Mouse (Mus musculus) monocyte, adult 5-6 weeks (primary cell): Measurements from ENCODE around the gene Vamp2. TPM values are rescaled to one million over a fixed set of nuclear protein-coding genes. Genes with fewer than 3 reads are reported as not detected.

Experiments used
- ATAC-seq: fragments of 153-309, 156-312 bp; replicated peaks from 2 replicates; pipeline ENCODE4 v1.8.0; 2017; ENCODE audit warnings: mild to moderate bottlenecking; ENCODE audit not compliant: low TSS enrichment, insufficient number of reproducible peaks, severe bottlenecking, poor library complexity, low FRiP score
- total RNA-seq: library from RNA; stranded (forward); fragments of 200-1000, 200-491, 200-594 nt; gene quantifications from 3 replicates; pipeline ENCODE4 v1.2.3, GENCODE M21; 2017

The Vamp2 gene
- total RNA-seq, 1 experiment from 2014 or later = 23.6 TPM

DNA sequence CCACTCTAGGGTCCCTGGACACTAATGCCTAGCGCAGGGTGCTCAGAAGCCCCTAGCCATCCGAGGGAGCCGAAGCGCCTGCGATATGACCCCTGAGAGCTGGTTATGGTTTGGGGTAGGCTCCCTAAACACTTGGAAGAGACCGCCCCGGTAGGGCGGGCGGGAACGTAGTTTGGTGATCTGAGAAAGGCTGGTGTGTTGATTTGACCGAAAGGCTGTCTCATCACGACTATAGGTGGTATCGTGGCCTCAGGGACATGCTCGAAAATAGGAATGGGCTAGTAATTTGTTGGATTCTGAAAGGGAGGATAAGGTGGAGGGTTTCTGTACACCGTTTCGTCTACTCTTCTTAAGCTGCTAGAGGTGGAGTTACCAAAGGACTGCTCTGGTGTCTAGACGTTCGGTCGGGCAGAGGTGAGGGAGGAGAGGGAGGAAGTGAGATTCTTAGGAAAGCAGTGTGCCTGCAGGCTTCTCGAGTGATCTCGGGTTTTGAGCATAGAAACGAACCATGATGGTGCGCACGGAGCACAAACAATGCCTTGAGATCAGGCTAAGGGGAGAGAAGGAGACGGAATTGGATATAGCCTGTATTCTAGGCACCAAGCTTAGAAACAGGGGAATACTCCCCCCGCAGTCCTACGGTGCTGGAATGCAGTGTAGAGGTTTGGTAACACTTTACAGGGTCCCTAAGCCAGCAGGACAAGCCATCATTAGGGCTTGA is 7.4 kb downstream of the Vamp2 start:
- ATAC-seq = no peak

DNA sequence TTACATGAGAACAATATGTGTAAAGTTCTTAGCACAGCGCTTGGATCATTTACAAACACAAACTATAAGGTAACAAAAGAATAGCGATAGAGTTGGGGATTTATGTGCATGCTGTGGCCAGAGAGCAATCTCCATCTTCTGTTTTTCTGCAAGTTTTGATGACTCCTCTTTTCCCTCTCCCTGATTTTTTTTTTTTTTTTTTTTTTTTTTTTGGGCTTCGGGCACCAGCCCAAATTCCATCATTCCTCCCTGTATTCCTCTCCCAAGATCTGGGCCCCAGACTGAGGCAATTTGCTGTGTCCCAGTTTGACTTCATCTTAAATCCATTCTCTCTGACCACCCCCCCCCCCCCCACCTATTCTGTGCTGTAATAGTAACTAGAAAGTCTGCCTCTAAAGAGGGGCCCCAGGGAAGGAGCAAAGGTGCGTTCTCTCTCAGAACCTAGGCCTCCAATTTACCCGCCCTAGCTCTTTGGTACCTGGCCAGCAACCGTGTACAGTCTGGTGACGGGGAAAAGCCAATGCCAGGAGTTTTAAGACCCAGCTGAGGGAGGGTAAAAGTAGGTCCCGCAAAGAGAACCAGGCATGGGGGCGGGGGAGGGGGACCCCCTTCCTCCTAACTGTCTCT is 8.2 kb downstream of the Vamp2 start:
- no peak for ATAC-seq

DNA sequence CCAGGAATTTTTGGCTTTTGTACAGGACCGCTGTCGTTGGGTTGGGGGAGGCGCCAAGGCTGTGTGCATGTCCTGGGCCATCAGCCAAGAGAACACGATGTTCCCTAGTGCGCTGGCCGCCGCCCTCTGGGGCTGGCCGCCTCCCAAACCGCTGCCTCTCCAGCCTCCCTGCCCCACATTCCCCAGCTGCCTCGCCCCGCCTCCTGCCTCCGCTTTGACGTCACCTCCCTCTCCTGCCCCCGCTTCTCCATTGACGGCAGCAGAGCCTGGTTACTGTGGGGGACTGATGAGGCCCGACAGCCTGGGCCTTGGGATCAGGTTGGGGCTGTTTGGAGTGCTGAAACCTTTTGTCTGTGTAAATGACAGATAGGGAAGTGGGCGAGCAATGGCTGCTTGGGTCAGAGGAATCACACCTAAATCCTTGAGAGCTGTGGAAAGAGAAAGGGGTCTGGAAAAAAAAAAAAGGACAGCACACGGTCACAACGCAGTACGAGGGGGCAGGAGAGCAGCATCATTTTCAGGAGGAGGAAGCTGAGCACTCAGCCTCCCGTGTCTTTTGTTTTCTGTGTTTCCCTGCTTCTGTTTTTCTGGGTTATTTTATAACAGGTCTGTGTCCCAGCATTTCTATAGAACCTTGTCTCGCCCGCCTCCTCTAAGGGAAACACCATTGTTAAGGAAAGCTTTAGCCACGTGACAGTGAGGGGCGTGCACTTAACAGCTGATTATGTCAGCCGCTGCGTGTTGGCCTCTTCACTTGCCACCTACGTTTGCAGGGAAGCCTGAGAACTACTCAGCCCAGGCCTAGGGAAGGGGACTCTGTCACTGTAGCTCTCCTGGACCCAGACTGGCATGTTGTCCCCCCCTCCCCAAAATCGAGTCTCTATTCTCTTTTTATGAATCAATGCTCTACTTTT is 9.0 kb downstream of the Vamp2 start:
- ATAC-seq = peak; percentile 19

DNA sequence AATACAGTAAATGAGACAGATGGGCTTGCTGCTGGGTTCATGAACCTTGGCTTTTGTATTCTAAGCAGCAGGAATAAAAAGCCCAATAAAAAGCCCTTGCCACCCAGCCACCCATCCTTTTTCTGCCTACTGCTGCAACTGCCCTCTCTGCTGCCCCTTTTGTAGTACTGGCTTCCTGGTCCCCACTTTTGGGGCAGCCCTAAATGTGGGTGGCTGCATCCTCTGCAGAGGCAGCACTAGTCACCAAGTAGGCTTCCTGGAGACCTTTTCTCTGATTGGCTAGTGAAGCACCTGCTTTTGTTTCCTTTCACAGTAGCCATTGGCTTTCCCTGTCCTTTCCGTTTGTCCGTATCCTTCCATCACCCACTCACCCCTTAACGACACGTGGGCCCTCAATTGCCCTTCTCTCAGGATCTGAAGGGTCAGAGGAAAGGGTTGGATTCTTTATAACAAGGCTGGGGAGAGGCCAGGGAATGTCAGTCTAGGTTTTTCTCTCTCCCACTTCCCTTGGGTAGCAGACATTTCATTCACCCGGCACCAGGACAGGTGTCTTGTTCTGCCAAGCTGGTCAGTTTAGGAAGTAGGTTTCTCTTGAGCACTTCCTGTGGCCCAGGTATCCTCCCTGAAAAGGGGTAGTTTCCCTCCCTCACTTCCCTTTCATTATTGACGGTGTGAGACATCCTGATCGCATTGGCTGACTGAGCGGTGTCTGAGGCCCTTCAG is 9.9 kb downstream of the Vamp2 start:
- ATAC-seq = no peak

DNA sequence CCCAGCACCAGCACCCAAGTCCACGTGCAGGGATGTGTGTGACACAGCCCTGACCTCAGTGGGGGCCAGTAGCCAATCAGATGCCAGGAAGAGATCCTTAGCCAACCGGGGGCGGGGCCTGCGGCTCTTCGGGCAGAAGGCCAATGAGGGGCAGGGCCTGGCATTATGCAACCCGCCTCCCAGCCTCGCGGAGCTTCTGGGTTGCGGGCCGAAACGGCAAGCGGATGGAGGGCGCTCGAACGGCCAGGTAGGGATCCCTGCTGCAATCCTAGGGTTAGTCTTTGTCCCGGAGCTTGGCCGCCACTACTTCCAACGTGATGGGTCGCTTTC is 10.4 kb downstream of the Vamp2 start:
- ATAC-seq = peak; percentile 47

DNA sequence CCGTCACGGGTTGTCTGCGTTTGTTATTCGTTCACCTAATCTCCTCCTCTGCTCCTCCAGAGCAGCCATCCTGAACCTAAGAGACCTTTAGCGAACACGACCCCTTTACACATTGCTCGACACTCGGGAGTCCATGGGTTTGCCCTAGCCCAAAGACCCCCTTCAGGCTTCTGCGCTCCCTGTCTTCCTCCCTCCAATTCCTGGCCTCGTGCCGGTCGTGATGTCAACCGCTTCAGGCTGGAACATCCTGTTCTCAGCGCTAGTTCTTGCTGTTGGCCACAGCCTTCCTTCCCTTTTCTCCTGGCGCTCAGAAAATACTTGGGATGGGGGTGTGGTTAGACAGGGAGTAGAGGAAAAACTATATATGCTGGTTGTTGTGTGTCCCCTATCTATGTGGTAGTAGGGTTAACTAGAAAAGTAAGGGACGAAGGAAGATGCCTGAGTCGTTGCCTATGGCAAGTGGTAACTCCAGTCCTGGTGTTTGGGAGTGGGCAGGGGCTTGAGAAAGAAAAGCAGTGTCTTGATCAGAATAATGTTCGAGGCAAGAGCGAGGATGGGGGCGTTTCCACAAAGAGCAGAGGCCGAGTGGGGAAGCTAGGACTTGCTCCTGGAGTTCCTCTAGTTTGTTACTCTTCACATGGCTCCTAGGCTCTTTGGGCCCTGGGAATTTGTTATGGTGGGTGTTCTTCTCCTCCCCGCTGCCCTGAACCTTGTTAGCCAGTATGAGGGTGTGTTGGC is 11.1 kb downstream of the Vamp2 start:
- no peak for ATAC-seq

DNA sequence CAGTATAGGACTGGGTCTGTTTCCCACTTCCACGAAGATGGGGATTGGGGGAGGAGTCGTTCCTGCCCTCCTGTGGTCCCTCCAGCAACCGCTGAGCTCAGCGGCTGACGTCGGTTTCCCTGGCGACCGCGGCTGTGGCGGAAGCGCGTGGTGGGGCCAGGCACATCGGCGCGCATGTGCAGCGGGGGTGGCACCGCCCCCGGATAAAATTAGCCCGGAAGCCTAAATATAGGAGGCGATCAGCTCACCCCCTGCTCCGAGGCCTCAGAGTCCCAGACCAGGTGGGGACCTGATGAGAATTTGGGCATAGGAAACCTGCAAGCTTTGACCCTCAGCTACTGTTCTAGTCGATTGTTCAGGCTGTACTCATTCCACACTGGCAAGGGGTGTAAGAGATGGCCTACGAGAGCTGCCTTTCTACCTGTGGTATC is 11.6 kb downstream of the Vamp2 start:
- ATAC-seq = peak; percentile 19

DNA sequence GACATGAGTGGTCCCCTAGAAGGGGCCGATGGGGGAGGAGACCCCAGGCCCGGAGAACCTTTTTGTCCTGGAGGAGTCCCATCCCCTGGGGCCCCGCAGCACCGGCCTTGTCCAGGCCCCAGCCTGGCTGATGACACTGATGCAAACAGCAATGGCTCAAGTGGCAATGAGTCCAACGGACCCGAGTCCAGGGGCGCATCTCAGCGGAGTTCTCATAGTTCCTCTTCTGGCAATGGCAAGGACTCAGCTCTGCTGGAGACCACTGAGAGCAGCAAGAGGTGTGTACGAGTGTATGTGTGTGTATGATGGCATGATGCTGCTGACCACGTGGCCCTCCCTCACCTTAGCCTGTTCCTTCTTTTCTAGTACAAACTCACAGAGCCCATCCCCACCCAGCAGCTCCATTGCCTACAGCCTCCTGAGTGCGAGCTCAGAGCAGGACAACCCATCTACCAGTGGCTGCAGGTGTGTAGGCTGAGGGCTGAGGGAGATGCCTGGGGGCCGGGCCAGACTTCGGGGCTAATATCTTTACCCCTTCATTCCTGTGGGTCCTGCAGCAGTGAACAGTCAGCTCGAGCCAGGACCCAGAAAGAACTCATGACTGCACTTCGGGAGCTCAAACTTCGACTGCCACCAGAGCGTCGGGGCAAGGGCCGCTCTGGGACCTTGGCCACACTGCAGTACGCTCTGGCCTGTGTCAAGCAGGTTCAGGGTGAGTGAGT is 12.5 kb downstream of the Vamp2 start:
- no peak for ATAC-seq

DNA sequence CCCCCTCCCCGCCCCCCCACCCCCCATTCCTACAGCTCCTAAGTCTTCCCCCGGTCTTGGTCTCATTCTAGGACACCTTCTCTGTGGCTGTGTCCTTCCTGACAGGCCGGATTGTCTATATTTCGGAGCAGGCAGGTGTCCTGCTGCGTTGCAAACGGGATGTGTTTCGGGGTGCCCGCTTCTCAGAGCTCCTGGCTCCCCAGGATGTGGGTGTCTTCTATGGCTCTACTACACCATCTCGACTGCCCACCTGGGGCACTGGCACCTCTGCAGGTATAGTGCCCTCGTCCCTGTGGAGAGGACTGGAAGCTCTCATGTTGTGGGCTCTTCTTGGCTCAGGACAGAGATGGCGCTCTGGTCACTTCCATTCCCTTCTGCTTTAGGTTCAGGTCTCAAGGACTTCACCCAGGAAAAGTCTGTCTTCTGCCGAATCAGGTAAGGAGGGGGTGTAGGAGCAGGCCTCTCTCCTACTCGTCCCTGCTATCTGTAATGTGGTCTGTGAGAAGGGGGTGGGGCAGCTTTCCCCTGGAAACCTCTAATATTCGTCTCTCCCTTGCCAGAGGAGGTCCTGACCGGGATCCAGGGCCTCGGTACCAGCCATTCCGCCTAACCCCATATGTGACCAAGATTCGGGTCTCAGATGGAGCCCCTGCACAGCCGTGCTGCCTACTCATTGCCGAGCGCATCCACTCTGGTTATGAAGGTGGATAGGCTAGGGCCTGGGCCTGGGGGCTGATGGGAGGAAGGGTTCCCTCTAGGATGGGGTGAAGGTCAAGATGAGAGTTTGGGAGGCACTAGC is 13.5 kb downstream of the Vamp2 start:
- no peak for ATAC-seq

DNA sequence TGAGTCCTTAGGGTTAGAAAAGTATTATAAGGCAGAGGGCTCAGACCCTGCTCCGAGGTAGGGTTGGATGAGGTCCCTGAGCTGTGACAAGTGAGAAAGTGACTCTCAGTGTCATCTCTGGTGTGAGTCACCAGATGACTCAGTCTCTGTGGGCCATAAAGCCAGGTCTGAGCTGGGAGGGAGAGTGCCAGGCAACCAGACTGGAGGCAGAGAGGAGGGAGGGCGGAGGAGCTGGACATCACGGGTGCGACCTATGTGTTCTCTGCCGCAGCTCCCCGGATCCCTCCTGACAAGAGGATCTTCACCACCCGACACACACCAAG is 14.1 kb downstream of the Vamp2 start:
- no peak for ATAC-seq

DNA sequence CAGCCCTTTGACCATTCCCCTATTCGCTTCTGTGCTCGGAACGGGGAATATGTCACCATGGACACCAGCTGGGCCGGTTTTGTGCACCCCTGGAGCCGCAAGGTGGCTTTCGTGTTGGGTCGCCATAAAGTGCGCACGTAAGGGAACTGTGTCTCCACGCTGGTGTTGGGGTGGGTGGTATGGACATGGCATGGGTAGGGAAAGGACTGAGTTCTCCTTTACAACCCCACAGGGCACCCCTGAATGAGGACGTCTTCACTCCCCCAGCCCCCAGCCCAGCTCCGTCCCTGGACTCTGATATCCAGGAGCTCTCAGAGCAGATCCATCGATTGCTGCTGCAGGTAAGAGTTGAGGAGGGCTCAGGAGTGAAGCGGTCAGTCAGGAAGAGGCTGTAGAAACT is 14.8 kb downstream of the Vamp2 start:
- ATAC-seq = no peak

DNA sequence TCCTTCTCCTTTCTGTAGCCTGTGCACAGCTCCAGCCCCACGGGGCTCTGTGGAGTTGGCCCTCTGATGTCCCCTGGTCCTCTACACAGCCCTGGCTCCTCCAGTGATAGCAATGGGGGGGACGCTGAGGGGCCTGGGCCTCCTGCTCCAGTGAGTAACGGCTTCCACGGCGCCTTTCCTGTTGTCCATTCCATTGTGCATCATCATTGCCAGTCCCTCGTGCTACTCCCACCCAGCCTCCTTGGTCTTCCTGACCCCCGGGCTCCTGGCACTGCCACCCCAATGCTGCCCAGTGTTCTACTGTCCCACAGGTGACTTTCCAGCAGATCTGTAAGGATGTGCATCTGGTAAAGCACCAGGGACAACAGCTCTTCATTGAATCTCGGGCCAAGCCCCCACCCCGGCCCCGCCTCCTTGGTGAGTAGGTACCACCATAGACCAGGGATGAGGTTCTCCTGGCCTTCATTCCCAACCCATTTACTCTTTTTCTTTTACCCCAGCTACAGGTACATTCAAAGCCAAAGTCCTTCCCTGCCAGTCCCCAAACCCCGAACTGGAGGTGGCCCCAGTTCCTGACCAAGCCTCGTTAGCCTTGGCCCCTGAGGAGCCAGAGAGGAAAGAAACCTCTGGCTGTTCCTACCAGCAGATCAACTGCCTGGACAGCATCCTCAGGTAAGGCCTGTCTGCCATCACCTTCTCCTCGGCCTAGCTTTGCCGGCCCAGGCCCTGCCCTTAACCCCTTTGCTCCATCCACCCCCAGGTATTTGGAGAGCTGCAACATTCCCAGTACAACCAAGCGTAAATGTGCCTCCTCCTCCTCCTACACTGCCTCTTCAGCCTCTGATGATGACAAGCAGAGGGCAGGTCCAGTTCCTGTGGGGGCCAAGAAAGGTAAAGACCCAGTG is 15.5 kb downstream of the Vamp2 start:
- no peak for ATAC-seq

DNA sequence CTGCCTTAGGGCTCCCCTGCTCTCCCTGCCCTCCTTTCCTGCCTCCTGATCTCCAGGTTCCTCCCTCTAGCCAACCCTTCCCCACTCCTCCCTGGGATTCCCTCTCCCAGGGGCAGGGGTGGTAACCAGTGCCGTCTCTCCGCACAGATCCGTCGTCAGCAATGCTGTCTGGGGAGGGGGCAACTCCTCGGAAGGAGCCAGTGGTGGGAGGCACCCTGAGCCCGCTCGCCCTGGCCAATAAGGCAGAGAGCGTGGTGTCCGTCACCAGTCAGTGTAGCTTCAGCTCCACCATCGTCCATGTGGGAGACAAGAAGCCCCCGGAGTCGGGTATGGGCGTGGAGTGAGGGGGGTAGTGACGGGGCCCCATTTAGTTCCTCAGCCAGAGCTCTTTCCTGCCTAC is 16.2 kb downstream of the Vamp2 start:
- ATAC-seq = no peak

DNA sequence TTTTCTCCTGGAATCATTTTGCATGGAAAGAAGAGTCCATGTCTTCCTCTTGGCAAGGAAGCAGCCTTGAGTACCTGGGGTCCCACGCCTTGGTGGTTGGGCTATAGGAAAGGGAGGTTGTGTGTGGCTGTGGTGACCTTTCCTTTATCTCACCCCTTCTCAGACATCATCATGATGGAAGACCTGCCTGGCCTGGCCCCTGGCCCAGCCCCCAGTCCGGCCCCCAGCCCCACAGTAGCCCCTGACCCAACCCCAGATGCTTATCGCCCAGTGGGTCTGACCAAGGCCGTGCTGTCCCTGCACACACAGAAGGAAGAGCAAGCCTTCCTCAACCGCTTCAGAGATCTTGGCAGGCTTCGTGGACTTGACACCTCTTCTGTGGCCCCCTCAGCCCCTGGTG is 16.9 kb downstream of the Vamp2 start:
- ATAC-seq = no peak

DNA sequence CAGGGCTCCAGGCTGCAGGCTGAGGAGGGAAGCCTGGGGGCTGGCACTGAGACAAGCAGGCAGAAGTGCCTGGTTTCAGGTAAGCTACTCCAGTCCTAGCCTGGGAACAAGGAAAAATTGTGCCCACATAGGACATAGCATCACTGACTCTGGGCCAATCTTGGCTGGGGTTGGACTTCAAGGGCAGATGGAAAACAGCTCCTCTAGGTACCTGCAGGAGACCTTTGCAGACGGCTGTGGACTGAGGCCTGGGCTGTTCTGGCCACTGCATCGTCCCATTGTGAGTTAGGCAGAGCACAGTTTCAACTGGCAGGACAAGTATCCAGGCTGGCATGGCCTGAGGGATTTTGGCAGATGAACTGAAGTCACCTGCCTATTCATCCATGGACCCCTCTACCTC is 17.5 kb downstream of the Vamp2 start:
- ATAC-seq = no peak

DNA sequence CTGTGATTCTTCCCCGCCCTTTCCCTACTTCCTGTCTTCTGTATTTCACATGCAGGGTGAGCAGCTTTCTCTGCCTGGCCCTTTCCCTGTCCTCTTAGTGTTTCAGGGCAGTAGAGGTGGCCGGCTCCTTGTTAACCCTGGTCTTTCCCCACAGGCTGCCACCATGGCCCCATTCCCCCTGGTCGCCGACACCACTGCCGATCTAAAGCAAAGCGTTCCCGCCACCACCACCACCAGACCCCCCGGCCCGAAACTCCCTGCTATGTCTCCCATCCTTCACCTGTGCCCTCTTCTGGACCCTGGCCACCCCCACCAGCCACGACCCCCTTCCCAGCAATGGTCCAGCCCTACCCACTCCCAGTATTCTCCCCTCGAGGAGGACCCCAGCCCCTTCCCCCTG is 18.0 kb downstream of the Vamp2 start:
- no peak for ATAC-seq
